Mouse (Mus musculus): ENCODE data around the gene Dop1b. TPM values are rescaled to one million over a fixed set of nuclear protein-coding genes. Genes with fewer than 3 reads are reported as not detected.
A peak's percentile ranks its signal among the peaks of the same experiment; 100 is the strongest.
"Not testable (repeated sequence)": the region's sequence is repeated elsewhere in the genome, so short reads cannot be mapped to it uniquely, and the experiment has no call there.

Dop1b gene
- total and polyA plus RNA-seq, 2 experiments = 12.1 to 30.3 TPM

DNA sequence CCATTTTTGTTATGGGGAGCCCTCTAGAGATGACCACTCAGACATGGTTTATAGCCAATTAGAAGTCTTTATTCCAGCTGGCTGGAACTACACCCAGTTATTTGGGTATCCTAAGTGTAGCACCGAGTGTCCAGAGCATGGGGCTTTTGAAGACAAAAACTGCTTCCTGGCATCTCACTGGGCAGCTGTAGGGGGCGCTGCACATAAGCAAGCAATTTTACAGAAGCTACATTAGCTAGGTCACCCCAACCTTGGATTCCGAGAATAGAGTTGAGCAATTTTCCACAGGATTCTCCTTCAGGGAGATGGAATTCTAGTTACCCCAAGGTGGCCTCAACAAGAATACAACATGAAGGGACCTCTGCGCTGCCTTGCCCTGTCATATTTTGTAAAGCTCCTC lies 113.1 kb downstream of the Dop1b start:
- H3K27me3 ChIP-seq (ENCODE audit: control insufficient read depth, insufficient read depth, low read length) = no peaks in the 10 kb centered on the region
- H3K4me3 ChIP-seq (ENCODE audit: insufficient read depth, low read depth, low read length) = no peak overlapping the region
- H3K9ac ChIP-seq (ENCODE audit: low read depth, low read length) = no peak overlapping the region
- no peak overlapping the region for H3K27ac ChIP-seq (replicated peaks; ENCODE audit: insufficient read depth, low read depth, low read length)
- H3K4me1 ChIP-seq (ENCODE audit: control insufficient read depth, insufficient read depth, low read length) = peaks cover 3% of the 10 kb centered on the region
- H3K36me3 ChIP-seq (ENCODE audit: control insufficient read depth, insufficient read depth, low read length) = no peaks in the 10 kb centered on the region
- H3K79me2 ChIP-seq (ENCODE audit: control insufficient read depth, insufficient read depth, low read length) = no peaks in the 10 kb centered on the region
- 83% methylated on average over 4 of the region's 4 CpGs for WGBS
- no peak for TF ChIP-seq POLR2A (IDR thresholded peaks at IDR 0.05; ENCODE audit: extremely low read depth, insufficient read depth, low read length)
- TF ChIP-seq CTCF (IDR thresholded peaks at IDR 0.05; ENCODE audit: low read depth, low read length) = 0 out of 2 replicates have a peak, but pooled peaks have one; percentile 5
- no peak for DNase-seq (ENCODE audit: extremely low read depth, low read depth, low spot score)

DNA sequence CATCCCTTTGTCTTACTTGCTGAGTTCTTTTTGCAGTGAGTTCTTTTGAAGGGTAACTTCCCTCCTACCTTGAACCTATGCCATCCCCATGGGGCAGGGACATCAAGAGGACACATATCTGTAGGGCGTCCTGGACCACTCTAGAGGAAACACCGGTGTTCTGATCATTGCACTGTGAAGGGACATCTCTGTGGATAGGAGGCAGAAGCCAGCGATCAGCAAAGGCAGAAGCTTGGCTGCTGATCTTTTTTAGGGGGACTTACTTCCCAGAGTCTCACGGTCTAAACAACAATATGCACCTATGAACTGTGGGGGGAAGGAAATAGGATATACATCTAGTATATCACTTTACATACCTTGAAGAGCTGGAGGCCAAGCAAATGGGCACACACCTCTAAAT lies 113.8 kb downstream of the Dop1b start:
- 90% methylated on average over 4 of the region's 4 CpGs for WGBS
- H3K36me3 ChIP-seq (ENCODE audit: control insufficient read depth, insufficient read depth, low read length) = no peaks in the 10 kb centered on the region
- H3K4me1 ChIP-seq (ENCODE audit: control insufficient read depth, insufficient read depth, low read length) = peaks cover 3% of the 10 kb centered on the region

DNA sequence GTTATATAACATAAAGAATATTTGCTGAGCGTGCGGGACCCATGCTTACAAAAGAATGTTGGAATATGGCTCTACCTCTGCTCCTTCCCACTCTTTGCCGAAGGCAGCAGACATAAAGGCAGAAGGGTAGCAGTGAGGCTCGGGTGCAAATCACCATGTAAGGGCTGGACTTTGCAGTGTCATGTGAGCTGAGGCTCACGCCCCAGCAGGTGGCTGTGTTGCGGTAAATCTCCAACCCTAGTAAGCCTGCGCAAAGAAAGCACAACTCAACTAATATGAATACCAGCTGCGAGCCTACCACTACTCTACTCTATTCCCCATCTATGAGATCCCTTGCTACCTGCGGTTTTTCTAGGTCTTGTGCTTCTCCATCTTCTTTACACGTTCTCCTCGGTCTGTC lies 114.3 kb downstream of the Dop1b start:
- H3K79me2 ChIP-seq (ENCODE audit: control insufficient read depth, insufficient read depth, low read length) = no peaks in the 10 kb centered on the region
- no peak overlapping the region for H3K27ac ChIP-seq (replicated peaks; ENCODE audit: insufficient read depth, low read depth, low read length)
- peaks cover 3% of the 10 kb centered on the region for H3K4me1 ChIP-seq (ENCODE audit: control insufficient read depth, insufficient read depth, low read length)
- WGBS = 89% methylated on average over 11 of the region's 11 CpGs
- no peak overlapping the region for H3K9ac ChIP-seq (ENCODE audit: low read depth, low read length)
- no peak overlapping the region for H3K4me3 ChIP-seq (ENCODE audit: insufficient read depth, low read depth, low read length)
- H3K27me3 ChIP-seq (ENCODE audit: control insufficient read depth, insufficient read depth, low read length) = no peaks in the 10 kb centered on the region
- H3K36me3 ChIP-seq (ENCODE audit: control insufficient read depth, insufficient read depth, low read length) = no peaks in the 10 kb centered on the region
- no peak for DNase-seq (ENCODE audit: extremely low read depth, low read depth, low spot score)
- TF ChIP-seq POLR2A (IDR thresholded peaks at IDR 0.05; ENCODE audit: extremely low read depth, insufficient read depth, low read length) (no peak), CTCF (IDR thresholded peaks at IDR 0.05; ENCODE audit: low read depth, low read length) (no peak)

More for the DNA sequence above, 113.8 kb downstream of the Dop1b start:
- TF ChIP-seq POLR2A (IDR thresholded peaks at IDR 0.05; ENCODE audit: extremely low read depth, insufficient read depth, low read length) = no peak
- no peak for TF ChIP-seq CTCF (IDR thresholded peaks at IDR 0.05; ENCODE audit: low read depth, low read length)
- DNase-seq (ENCODE audit: extremely low read depth, low read depth, low spot score) = no peak
- Histone ChIP-seq H3K4me3 (ENCODE audit: insufficient read depth, low read depth, low read length) (no peak overlapping the region), H3K9ac (ENCODE audit: low read depth, low read length) (no peak overlapping the region), H3K79me2 (ENCODE audit: control insufficient read depth, insufficient read depth, low read length) (no peaks in the 10 kb centered on the region), H3K27ac (replicated peaks; ENCODE audit: insufficient read depth, low read depth, low read length) (no peak overlapping the region), H3K27me3 (ENCODE audit: control insufficient read depth, insufficient read depth, low read length) (no peaks in the 10 kb centered on the region)

DNA sequence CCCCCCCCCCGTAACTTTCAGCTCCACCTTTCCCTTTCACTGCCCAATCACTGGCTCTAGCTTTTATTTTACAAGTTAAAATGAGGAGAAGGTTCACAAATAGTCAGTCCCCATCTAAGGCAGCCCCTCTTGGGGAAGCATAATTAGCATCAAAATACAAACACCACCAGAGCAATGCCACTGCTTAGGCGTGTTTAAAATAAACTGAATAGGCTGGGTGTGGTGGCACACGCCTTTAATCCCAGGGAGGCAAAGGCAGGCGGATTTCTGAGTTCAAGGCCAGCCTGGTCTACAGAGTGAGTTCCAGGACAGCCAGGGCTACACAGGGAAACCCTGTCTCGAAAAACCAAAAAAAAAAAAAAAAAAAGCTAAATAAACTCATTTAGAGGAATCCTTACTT lies 114.8 kb downstream of the Dop1b start:
- H3K4me1 ChIP-seq (ENCODE audit: control insufficient read depth, insufficient read depth, low read length) = not testable (repeated sequence)
- 75% methylated on average over 5 of the region's 5 CpGs for WGBS

DNA sequence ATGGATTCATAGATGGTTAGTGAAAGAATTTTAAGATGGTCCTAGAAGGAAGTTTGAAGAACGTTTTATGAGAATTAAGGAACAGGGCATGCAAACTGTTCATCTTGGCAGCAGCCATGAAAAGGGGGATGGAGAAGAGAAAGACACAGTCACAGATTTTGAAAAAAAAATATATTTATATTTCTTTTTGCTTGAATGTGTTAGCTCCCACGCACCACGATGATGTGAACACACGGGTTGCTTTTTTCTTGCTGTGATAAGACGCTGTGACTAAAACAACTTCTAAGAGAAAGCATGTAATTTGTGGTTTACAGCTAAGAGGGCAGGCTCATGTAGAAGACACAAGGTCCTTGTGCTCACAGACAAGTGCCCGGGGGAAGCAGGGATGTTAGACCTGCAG lies 115.2 kb downstream of the Dop1b start:
- Histone ChIP-seq H3K79me2 (ENCODE audit: control insufficient read depth, insufficient read depth, low read length) (no peaks in the 10 kb centered on the region), H3K27ac (replicated peaks; ENCODE audit: insufficient read depth, low read depth, low read length) (no peak overlapping the region), H3K27me3 (ENCODE audit: control insufficient read depth, insufficient read depth, low read length) (no peaks in the 10 kb centered on the region), H3K36me3 (ENCODE audit: control insufficient read depth, insufficient read depth, low read length) (no peaks in the 10 kb centered on the region), H3K4me3 (ENCODE audit: insufficient read depth, low read depth, low read length) (no peak overlapping the region), H3K4me1 (ENCODE audit: control insufficient read depth, insufficient read depth, low read length) (peaks cover 3% of the 10 kb centered on the region), H3K9ac (ENCODE audit: low read depth, low read length) (no peak overlapping the region)
- DNase-seq (ENCODE audit: extremely low read depth, low read depth, low spot score) = no peak
- WGBS = 89% methylated on average over 6 of the region's 6 CpGs
- no peak for TF ChIP-seq POLR2A (IDR thresholded peaks at IDR 0.05; ENCODE audit: extremely low read depth, insufficient read depth, low read length)
- no peak for TF ChIP-seq CTCF (IDR thresholded peaks at IDR 0.05; ENCODE audit: low read depth, low read length)

More for the DNA sequence above, 114.8 kb downstream of the Dop1b start:
- H3K4me3 ChIP-seq (ENCODE audit: insufficient read depth, low read depth, low read length); H3K9ac ChIP-seq (ENCODE audit: low read depth, low read length); DNase-seq (ENCODE audit: extremely low read depth, low read depth, low spot score); H3K79me2 ChIP-seq (ENCODE audit: control insufficient read depth, insufficient read depth, low read length); H3K27ac ChIP-seq (replicated peaks; ENCODE audit: insufficient read depth, low read depth, low read length); H3K36me3 ChIP-seq (ENCODE audit: control insufficient read depth, insufficient read depth, low read length); H3K27me3 ChIP-seq (ENCODE audit: control insufficient read depth, insufficient read depth, low read length): not testable (repeated sequence)

DNA sequence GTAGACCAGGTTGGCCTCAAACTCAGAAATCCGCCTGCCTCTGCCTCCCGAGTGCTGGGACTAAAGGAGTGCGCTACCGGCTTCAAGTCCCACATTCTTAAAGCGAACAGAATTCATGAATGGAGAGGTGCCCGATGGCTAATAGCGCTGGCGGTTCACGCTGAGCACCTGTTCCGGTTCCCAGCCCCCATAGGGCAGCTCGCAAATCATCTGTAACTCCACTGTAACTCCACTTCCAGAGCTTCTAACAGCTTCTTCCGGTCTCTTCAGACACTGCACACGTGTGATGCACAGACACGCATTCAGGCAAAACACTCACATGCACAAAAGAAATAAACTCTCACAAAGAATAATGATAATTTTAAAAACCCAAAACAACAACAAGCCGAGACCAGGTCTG lies 117.8 kb downstream of the Dop1b start:
- WGBS = 98% methylated on average over 15 of the region's 15 CpGs
- no peak overlapping the region for H3K4me3 ChIP-seq (ENCODE audit: insufficient read depth, low read depth, low read length)
- H3K4me1 ChIP-seq (ENCODE audit: control insufficient read depth, insufficient read depth, low read length) = peaks cover 4% of the 10 kb centered on the region; the same call in 1 of the 2 replicates
- H3K9ac ChIP-seq (ENCODE audit: low read depth, low read length) = no peak overlapping the region
- DNase-seq (ENCODE audit: extremely low read depth, low read depth, low spot score) = no peak
- H3K27ac ChIP-seq (replicated peaks; ENCODE audit: insufficient read depth, low read depth, low read length) = no peak overlapping the region
- TF ChIP-seq CTCF (IDR thresholded peaks at IDR 0.05; ENCODE audit: low read depth, low read length) = no peak
- no peak for TF ChIP-seq POLR2A (IDR thresholded peaks at IDR 0.05; ENCODE audit: extremely low read depth, insufficient read depth, low read length)
- peaks cover 24% of the 10 kb centered on the region for H3K79me2 ChIP-seq (ENCODE audit: control insufficient read depth, insufficient read depth, low read length)
- H3K27me3 ChIP-seq (ENCODE audit: control insufficient read depth, insufficient read depth, low read length) = no peaks in the 10 kb centered on the region
- H3K36me3 ChIP-seq (ENCODE audit: control insufficient read depth, insufficient read depth, low read length) = no peaks in the 10 kb centered on the region
